35 mouse cellular contexts compared by ENCODE assay signal in the genomic region with DNA sequence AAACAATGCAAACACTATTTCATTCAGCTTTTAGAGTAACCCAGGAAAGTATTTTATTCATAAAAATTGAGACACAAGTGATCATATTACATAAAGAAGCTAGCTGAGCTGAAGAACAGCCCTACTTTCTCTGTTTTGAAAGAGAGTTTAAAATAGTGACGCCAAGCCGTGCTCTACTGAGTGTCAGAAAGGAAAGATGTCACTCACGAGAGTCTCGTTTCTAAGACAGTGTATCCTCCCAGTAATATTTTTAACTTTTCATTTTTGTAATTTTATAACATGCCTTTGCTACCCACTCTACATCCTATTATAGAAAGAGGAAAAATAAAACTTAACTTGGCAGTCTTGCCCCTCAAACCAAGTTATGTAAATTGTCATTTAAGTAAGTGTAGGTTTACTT.
"Had no signal": no experiment of that assay in that cellular context is flagged by ENCODE, and none has a peak within 500 bp of the region (broad histone marks: within the 10 kb centered on the region; RNA-seq: fewer than 3 reads in every experiment).

No protein-coding gene starts in this region.

- H3K4me3 ChIP-seq: heart, embryonic 12.5 days; heart, embryonic 13.5 days; heart, embryonic 15.5 days; hindbrain, embryonic 10.5 days; hindbrain, embryonic 12.5 days; hindbrain, embryonic 13.5 days; hindbrain, embryonic 15.5 days; intestine, embryonic 15.5 days; kidney, embryonic 15.5 days; layer of hippocampus, adult 2 months; left cerebral cortex, adult 2 months had no signal

- H3K4me1 ChIP-seq: heart, embryonic 12.5 days; heart, embryonic 13.5 days; heart, embryonic 15.5 days; hindbrain, embryonic 10.5 days; hindbrain, embryonic 12.5 days; hindbrain, embryonic 13.5 days; hindbrain, embryonic 15.5 days; intestine, embryonic 15.5 days; kidney, embryonic 15.5 days had no signal

- DNase-seq: heart, postnatal 10 days; heart, postnatal 14 days; heart, postnatal 36 days; heart, postnatal 4 days; kidney, adult 11 months; kidney, adult 18-20 months; kidney, adult 2 months; kidney, adult 8-10 months; kidney, adult 9 months; kidney, postnatal 10 days; kidney, postnatal 14 days; kidney, postnatal 25 days; kidney, postnatal 36 days; kidney, postnatal 4 days; layer of hippocampus, adult 9-11 months; layer of hippocampus, postnatal 36 days had no signal

- H3K36me3 ChIP-seq: heart, embryonic 12.5 days; heart, embryonic 13.5 days; heart, embryonic 15.5 days; hindbrain, embryonic 10.5 days; hindbrain, embryonic 12.5 days; hindbrain, embryonic 13.5 days; hindbrain, embryonic 15.5 days; intestine, embryonic 15.5 days; kidney, embryonic 15.5 days had no signal

- H3K9ac ChIP-seq: heart, embryonic 12.5 days; heart, embryonic 13.5 days; heart, embryonic 15.5 days; hindbrain, embryonic 12.5 days; hindbrain, embryonic 13.5 days; hindbrain, embryonic 14.5 days; hindbrain, embryonic 15.5 days; intestine, embryonic 15.5 days; kidney, embryonic 15.5 days had no signal

- H3K4me2 ChIP-seq: heart, embryonic 11.5 days; heart, embryonic 12.5 days; heart, embryonic 13.5 days; heart, embryonic 15.5 days; hindbrain, embryonic 12.5 days; hindbrain, embryonic 13.5 days; hindbrain, embryonic 14.5 days; hindbrain, embryonic 15.5 days; intestine, embryonic 15.5 days; kidney, embryonic 15.5 days had no signal

- H3K27me3 ChIP-seq: heart, embryonic 12.5 days; heart, embryonic 13.5 days; heart, embryonic 15.5 days; hindbrain, embryonic 12.5 days; hindbrain, embryonic 13.5 days; hindbrain, embryonic 15.5 days; intestine, embryonic 15.5 days; kidney, embryonic 15.5 days had no signal

- H3K9me3 ChIP-seq: heart, embryonic 12.5 days; heart, embryonic 13.5 days; heart, embryonic 15.5 days; hindbrain, embryonic 10.5 days; hindbrain, embryonic 12.5 days; hindbrain, embryonic 13.5 days; hindbrain, embryonic 15.5 days; intestine, embryonic 15.5 days; kidney, embryonic 15.5 days had no signal

- ATAC-seq: hindbrain, embryonic 16.5 days; hindbrain, postnatal 0 days; inflammation-experienced regulatory T-cells, adult 6 months; intestine, embryonic 15.5 days; intestine, embryonic 16.5 days; intestine, postnatal 0 days had no signal

- H3K27ac ChIP-seq: heart, embryonic 13.5 days; heart, embryonic 15.5 days; hindbrain, embryonic 10.5 days; hindbrain, embryonic 12.5 days; hindbrain, embryonic 13.5 days; hindbrain, embryonic 14.5 days; hindbrain, embryonic 15.5 days; hindbrain, postnatal 0 days; intestine, embryonic 15.5 days; kidney, embryonic 15.5 days; kidney, postnatal 0 days; layer of hippocampus, adult 2 months; left cerebral cortex, adult 2 months had no signal
